Mouse (Mus musculus) embryonic facial prominence, embryonic 13.5 days (tissue): ENCODE measurements around the gene Tha1. TPM values are rescaled to one million over a fixed set of nuclear protein-coding genes. Genes with fewer than 3 reads are reported as not detected.

Experiments
- ATAC-seq: fragments of 200-750 bp; cut with Nextera tagmentation; 2 replicates; pipeline ENCODE4 v1.8.0; 2017; ENCODE audit warnings: low read depth; ENCODE audit not compliant: insufficient number of reproducible peaks, insufficient read depth, low FRiP score, low TSS enrichment
- H3K27ac ChIP-seq: fragments of 300-500 bp; sonication (generic); 2 replicates; pipeline ENCODE4 v1.5.1; 2015; ENCODE audit warnings: moderate library complexity, mild to moderate bottlenecking, inconsistent platforms
- H3K27me3 ChIP-seq: fragments of 300-500 bp; sonication (generic); 2 replicates; pipeline ENCODE4 v1.6.1; 2015; ENCODE audit warnings: mild to moderate bottlenecking, inconsistent platforms
- H3K36me3 ChIP-seq: fragments of 300-500 bp; sonication (generic); 2 replicates; pipeline ENCODE4 v1.6.1; 2015; ENCODE audit warnings: mild to moderate bottlenecking, inconsistent platforms
- H3K4me1 ChIP-seq: fragments of 300-500 bp; sonication (generic); 2 replicates; pipeline ENCODE4 v1.6.1; 2015; ENCODE audit warnings: inconsistent platforms
- H3K4me2 ChIP-seq: fragments of 300-500 bp; sonication (generic); 2 replicates; pipeline ENCODE4 v1.6.1; 2015; ENCODE audit warnings: moderate library complexity, mild to moderate bottlenecking, inconsistent platforms
- H3K4me3 ChIP-seq: fragments of 300-500 bp; sonication (generic); 2 replicates; pipeline ENCODE4 v1.5.1; 2015; ENCODE audit warnings: mild to moderate bottlenecking, inconsistent platforms
- H3K9ac ChIP-seq: fragments of 300-500 bp; sonication (generic); 2 replicates; pipeline ENCODE4 v1.6.1; 2015; ENCODE audit warnings: mild to moderate bottlenecking, inconsistent platforms
- H3K9me3 ChIP-seq: fragments of 300-500 bp; sonication (generic); 2 replicates; pipeline ENCODE4 v1.6.1; 2016; ENCODE audit warnings: inconsistent platforms
- WGBS: fragments of 180-500 bp; shearing (Covaris S2); methylation state at CpG from one replicate; pipeline ENCODE4 v1.1.7; 2015; ENCODE audit warnings: mixed read lengths; 5-methylcytosine and 5-hydroxymethylcytosine counted together
- polyA plus RNA-seq: library from polyadenylated mRNA; unstranded; fragments of >200 nt; fragmentation: Nextera tagmentation; extraction: Ambion mirVana; gene quantifications from 2 replicates; pipeline ENCODE4 v1.2.1, GENCODE M21; 2015

The Tha1 gene
- polyA plus RNA-seq, 1 experiment from 2014 or later: 2.7 TPM

DNA sequence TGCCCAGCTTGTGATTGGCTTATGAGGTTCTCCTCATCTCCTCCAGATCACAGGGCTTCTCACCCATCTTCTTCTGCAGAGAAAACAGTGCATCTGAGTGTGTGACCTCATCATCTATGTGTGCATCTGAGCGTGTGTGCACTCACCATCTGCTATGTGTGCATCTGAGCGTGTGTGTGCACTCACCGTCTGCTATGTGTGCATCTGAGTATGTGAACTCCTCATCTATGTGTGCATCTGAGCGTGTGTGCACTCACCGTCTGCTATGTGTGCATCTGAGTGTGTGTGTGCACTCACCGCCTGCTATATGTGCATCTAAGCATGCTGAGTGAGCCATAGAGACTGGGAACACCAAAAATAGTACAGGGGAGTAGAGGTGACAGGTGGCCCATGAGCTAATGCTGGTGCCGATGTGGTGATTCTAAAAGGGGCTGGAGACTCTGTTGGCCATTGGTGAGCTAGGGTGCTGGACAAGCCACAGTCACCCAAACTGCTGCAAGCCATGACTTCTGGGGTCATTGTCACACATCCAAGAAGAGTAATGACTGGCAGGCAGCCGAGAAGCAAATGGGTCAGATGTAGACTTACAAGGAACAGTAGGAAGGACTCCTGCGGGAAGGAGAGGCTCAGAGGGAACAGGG lies 7.2 kb upstream of the Tha1 start:
- no peak for ATAC-seq
- H3K4me3 ChIP-seq: no peak overlapping the region
- 89% methylated on average over 9 of the region's 9 CpGs for WGBS
- no peaks in the 10 kb centered on the region for H3K9me3 ChIP-seq
- no peak overlapping the region for H3K27ac ChIP-seq
- no peaks in the 10 kb centered on the region for H3K36me3 ChIP-seq
- H3K4me1 ChIP-seq: peaks cover 39% of the 10 kb centered on the region
- no peak overlapping the region for H3K9ac ChIP-seq
- no peak overlapping the region for H3K4me2 ChIP-seq
- peaks cover 4% of the 10 kb centered on the region; the same call in 1 of the 2 replicates for H3K27me3 ChIP-seq

DNA sequence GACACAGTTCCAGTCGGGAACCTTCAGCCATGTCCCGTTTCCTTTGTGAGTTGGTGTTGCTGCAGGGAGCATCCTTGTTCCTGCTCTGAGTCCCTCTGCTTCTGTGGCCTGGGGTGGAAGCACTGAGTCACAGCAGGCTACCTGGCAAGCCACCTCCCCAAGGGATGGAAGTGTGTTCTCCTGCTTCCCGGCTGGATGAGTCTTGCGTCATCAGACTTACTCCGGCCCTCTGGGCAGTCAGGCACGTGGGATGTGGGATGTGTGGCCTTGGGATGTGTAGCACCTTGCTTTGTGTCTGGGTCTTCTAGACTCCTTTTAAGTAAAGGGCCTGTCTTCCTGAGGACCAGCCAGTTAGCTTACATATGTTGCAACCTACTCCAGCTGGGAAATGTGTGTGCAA lies 6.4 kb upstream of the Tha1 start:
- H3K27me3 ChIP-seq: peaks cover 4% of the 10 kb centered on the region; the same call in 1 of the 2 replicates
- 69% methylated on average over 6 of the region's 6 CpGs for WGBS
- H3K36me3 ChIP-seq: no peaks in the 10 kb centered on the region
- H3K4me3 ChIP-seq: no peak overlapping the region
- ATAC-seq: no peak
- H3K27ac ChIP-seq: no peak overlapping the region
- no peak overlapping the region for H3K9ac ChIP-seq
- no peak overlapping the region for H3K4me2 ChIP-seq
- H3K9me3 ChIP-seq: no peaks in the 10 kb centered on the region
- H3K4me1 ChIP-seq: peaks cover 39% of the 10 kb centered on the region

DNA sequence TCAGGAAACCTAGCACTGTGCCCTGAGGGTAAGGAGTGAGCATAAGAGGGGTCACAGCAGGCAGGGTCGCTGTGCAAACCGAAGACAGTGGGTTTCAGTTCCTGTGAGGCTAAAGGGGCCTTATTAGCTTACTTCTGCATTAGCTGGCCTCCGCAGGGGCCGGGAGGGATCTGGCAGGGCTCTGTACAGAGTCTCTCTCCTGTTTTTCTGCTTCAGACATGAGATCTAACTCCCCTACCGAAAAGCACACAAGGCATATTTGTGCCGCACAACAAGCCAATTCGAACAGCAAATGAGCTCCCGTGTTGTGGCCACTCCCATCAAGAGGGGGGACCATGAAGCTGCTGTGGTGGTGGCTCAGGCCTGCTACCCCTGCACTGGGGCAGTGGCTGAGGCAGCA lies 5.6 kb upstream of the Tha1 start:
- H3K27me3 ChIP-seq: peaks cover 4% of the 10 kb centered on the region; the same call in 1 of the 2 replicates
- 8% methylated on average over 8 of the region's 8 CpGs for WGBS
- H3K4me1 ChIP-seq: peaks cover 38% of the 10 kb centered on the region
- ATAC-seq: no peak
- H3K9ac ChIP-seq: no peak overlapping the region
- H3K4me2 ChIP-seq: peak overlapping the region; percentile 40
- no peaks in the 10 kb centered on the region for H3K9me3 ChIP-seq
- peak overlapping the region; percentile 51 for H3K27ac ChIP-seq
- no peaks in the 10 kb centered on the region for H3K36me3 ChIP-seq
- no peak overlapping the region for H3K4me3 ChIP-seq

DNA sequence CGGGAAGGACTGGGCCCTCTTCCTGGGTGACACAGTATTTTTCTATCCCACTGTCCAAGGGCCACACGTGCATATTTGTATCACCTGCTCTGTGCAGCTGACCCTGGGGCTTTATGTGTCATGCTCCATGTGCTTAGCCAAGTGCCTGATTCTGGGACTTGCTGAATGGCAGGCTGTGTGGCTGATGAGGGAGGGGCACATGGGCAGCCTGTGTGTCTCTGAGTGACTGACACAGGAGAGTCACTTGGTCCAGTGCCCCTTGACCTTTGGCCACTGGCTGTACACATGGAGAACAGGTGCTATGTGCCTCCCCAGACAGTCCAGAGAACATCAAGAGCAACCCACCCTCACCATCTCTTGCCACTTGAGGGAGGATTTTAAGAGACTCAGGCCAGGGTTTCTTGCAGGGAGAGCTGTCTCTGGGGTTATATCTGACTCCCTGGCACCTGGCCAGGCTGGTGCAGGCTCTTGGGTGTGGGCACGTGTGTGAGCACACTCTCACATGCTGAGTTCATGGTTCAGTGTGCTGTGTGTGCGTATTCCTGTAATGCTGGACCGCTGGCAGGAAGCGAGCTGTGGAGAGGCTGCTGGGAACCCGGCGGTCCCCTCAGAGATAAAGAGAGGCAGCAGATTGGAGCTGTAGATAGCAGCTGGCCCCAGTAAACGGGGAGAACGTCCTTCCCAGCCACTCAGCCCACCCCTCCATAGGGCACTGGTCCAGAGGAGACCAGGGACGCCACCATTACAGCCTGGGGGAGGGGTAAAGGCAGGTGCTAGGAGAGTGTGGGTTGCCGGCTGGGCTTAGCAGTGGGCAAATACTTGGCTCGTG lies 4.8 kb upstream of the Tha1 start:
- H3K9ac ChIP-seq: peak overlapping the region; percentile 40; the same call in 1 of the 2 replicates
- peaks cover 36% of the 10 kb centered on the region for H3K4me1 ChIP-seq
- no peak for ATAC-seq
- WGBS: 21% methylated on average over 13 of the region's 13 CpGs
- no peak overlapping the region for H3K4me3 ChIP-seq
- peak overlapping the region; percentile 51; the same call in 1 of the 2 replicates for H3K27ac ChIP-seq
- peak overlapping the region; percentile 40 for H3K4me2 ChIP-seq
- peaks cover 4% of the 10 kb centered on the region; the same call in 1 of the 2 replicates for H3K27me3 ChIP-seq
- H3K36me3 ChIP-seq: no peaks in the 10 kb centered on the region
- H3K9me3 ChIP-seq: no peaks in the 10 kb centered on the region

DNA sequence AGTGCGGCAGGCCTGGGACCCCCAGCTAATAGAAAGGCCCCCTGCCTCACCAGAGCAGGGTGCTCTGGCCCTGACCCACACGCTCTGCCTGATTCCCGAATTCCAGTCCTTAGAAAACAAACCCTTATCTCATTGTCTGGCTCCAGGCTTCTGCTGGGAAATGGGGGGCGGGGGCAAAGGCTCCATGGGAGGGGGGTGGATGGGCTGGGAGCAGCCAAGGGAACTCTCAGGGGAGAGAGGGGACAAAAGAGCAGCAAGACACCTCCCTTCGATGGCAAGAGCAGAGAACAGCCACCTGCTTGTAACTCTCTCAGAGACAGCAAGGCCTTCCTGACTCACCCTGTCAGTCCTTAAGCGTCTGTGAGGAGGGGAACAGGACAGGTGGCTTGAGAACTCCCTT lies 2.4 kb upstream of the Tha1 start:
- WGBS: 25% methylated on average over 6 of the region's 6 CpGs
- no peak for ATAC-seq
- Histone ChIP-seq H3K4me1 (peaks cover 33% of the 10 kb centered on the region), H3K9me3 (no peaks in the 10 kb centered on the region), H3K36me3 (no peaks in the 10 kb centered on the region), H3K27me3 (peaks cover 4% of the 10 kb centered on the region; the same call in 1 of the 2 replicates), H3K4me2 (no peak overlapping the region), H3K9ac (0 out of 2 replicates have a peak overlapping the region, but pooled peaks have one; percentile 12), H3K27ac (no peak overlapping the region), H3K4me3 (no peak overlapping the region)

DNA sequence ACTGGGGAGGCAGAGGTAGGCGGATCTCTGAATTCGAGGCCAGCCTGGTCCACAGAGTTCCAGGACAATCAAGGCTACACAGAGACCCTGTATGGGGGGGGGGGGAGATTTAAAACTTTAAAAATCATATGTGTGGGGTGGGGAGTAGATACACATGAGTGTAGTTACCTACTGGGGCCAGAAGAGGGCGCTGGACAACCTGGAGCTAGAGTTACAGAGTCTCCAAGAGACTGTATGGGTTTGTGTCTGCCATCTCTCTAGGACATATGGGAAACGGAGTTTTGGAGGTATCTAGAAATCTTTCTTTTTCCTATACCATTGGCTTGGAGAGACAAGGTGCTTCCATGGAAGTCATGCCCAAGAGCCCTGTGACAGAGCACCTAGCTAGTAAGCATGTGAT lies 1.1 kb upstream of the Tha1 start:
- 50% methylated on average over 4 of the region's 4 CpGs for WGBS
- Histone ChIP-seq H3K4me2 (no peak overlapping the region), H3K9me3 (no peaks in the 10 kb centered on the region), H3K36me3 (no peaks in the 10 kb centered on the region), H3K9ac (no peak overlapping the region), H3K27me3 (no peaks in the 10 kb centered on the region; the same call in 1 of the 2 replicates), H3K4me1 (peaks cover 34% of the 10 kb centered on the region), H3K27ac (no peak overlapping the region), H3K4me3 (no peak overlapping the region)
- no peak for ATAC-seq

DNA sequence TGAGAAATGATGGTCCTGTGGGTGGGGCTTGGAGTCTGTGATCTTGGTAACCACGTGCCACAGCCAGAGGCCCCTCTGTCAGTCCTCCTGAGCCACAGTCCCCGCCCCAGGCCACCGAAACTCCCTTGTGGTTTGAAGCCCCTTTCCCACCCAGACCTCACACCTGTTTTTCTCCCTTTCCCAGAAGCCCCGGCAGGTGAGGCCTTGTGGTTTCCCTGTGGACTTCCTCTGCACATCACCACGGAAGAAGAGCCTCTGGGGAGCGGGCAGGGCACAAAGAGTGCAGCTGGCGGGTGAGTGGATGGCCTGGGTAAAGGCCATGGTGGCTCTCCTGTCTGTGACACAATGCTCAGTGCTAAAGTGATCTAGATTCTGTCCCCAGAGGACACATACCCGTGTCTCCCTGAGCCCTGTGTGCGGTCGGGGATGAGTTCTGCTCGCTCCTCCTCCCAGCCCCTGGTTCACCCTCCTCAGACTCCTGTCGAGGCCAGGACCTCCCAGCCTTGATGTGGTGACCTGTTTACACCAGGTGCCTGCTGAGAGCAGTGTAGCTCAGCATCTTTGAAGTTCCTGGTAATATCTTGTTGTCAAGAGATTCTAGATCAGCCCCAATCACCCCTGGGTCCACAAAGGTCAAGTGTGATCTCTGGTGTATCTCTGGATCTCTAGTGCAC lies 1.2 kb downstream of the Tha1 start:
- H3K4me1 ChIP-seq: peaks cover 19% of the 10 kb centered on the region
- H3K27me3 ChIP-seq: no peaks in the 10 kb centered on the region; the same call in 1 of the 2 replicates
- no peaks in the 10 kb centered on the region for H3K9me3 ChIP-seq
- no peaks in the 10 kb centered on the region for H3K36me3 ChIP-seq
- H3K4me3 ChIP-seq: no peak overlapping the region
- H3K4me2 ChIP-seq: peak overlapping the region; percentile 92; the same call in 1 of the 2 replicates
- no peak for ATAC-seq
- 57% methylated on average over 12 of the region's 12 CpGs for WGBS
- H3K9ac ChIP-seq: no peak overlapping the region
- H3K27ac ChIP-seq: no peak overlapping the region

DNA sequence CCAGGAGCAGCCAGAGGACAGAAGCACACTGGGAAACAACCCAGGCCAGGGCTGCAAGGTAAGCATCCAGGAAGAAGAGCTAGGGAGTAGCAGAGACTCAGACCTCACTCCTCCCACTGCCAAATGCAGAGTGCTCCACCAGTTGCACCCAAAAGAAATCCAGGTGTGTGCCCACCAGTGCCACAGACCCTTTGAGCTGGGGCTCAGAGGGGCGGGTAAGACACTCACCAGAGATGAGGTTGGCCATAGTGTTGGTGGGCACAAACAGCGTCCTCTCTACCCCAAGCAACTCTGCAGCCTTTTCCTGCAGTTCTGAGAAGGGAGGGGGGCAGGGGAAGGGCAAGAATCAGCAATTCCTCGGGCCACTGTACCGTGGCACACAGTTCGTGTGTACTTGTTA lies 1.9 kb downstream of the Tha1 start:
- WGBS: 64% methylated on average over 5 of the region's 5 CpGs
- peaks cover 20% of the 10 kb centered on the region for H3K4me1 ChIP-seq

DNA sequence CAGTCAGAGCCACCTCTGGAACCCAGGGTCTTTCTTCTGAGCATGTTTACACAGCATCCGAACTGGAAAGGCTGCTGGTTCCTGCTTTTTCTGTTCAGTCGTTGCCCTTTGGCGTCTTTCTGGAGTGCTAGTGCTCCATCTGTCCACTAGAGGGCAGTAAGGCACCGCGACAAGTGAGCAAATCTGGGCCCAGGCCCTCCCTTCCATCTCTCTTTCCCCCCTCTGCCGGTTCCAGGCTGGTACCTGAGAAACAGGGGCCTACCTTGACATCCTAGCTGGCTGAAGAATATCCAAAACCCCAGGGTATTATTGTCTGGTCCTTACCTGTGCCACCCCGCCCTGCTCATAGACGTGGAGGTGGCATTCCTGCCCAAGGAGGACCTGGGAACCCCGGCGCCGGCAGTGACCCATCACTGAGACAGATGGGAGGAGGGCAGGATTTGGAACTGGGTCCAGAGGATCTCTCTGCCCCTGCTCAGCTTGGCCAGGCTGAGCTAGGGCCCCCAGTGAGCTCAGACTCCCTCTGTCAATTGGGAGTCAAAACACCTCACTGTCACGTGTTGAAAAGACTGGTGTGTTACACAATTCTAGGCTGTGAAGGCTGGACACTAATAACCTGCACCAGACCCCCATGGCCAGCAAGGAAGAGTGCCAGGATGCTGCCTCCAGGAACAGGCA lies 2.5 kb downstream of the Tha1 start:
- H3K9me3 ChIP-seq: no peaks in the 10 kb centered on the region
- no peak overlapping the region for H3K4me3 ChIP-seq
- H3K36me3 ChIP-seq: no peaks in the 10 kb centered on the region
- no peak for ATAC-seq
- H3K4me2 ChIP-seq: peak overlapping the region; percentile 27
- 0 out of 2 replicates have a peak overlapping the region, but pooled peaks have one; percentile 40 for H3K9ac ChIP-seq
- H3K4me1 ChIP-seq: peaks cover 26% of the 10 kb centered on the region
- 33% methylated on average over 12 of the region's 12 CpGs for WGBS
- H3K27me3 ChIP-seq: no peaks in the 10 kb centered on the region; the same call in 1 of the 2 replicates
- no peak overlapping the region for H3K27ac ChIP-seq

More for the DNA sequence above, 1.9 kb downstream of the Tha1 start:
- no peak overlapping the region for H3K9ac ChIP-seq
- no peaks in the 10 kb centered on the region; the same call in 1 of the 2 replicates for H3K27me3 ChIP-seq
- no peak overlapping the region for H3K27ac ChIP-seq
- H3K9me3 ChIP-seq: no peaks in the 10 kb centered on the region
- no peak overlapping the region for H3K4me3 ChIP-seq
- no peak overlapping the region for H3K4me2 ChIP-seq
- ATAC-seq: no peak
- H3K36me3 ChIP-seq: no peaks in the 10 kb centered on the region

DNA sequence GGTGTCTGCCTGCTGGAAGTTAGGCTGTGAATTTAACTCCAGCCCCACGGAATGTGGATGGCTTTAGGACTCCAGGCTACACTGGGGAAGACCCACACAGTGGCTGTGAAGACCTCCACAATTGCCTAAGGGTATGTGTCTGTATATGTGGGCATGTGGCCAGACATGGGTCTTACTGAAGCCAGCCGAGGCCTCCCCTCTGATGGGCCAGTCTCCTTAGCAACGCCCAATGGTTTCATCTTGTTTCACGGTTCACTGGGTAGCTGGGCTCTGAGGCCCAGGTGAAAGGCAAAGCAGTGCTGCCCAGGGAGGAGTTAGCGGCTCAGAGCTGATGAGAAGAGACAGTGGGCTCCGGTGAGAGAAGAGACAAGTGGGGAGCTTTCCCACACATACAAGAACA lies 7.3 kb downstream of the Tha1 start:
- no peak for ATAC-seq
- no peak overlapping the region; the same call in 1 of the 2 replicates for H3K27ac ChIP-seq
- H3K9me3 ChIP-seq: no peaks in the 10 kb centered on the region
- H3K4me1 ChIP-seq: peaks cover 17% of the 10 kb centered on the region
- H3K4me2 ChIP-seq: no peak overlapping the region
- H3K9ac ChIP-seq: peak overlapping the region; percentile 36; the same call in 1 of the 2 replicates
- H3K4me3 ChIP-seq: no peak overlapping the region
- H3K27me3 ChIP-seq: peaks cover 31% of the 10 kb centered on the region
- H3K36me3 ChIP-seq: no peaks in the 10 kb centered on the region
- 18% methylated on average over 6 of the region's 6 CpGs for WGBS

DNA sequence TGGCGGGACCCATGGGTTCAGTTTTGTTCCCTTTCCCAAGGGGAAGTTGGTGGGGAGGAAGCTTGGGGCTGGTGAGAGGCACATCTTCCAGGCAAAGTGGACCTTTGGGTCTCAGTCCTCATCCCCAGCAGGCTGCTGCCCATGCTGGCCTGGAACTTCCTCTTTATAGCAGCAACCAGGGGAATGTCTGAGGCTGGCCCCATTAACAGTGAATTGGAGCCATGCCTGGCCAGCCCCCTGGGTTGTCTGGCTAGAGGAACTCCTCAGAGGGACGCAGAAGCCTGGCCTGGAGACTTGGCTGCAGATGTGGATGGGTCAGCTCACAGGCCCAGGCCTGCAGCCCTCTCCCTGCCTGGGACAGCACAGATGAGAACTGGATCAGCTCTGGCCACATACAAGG lies 8.5 kb downstream of the Tha1 start:
- Histone ChIP-seq H3K27me3 (peaks cover 43% of the 10 kb centered on the region), H3K4me3 (no peak overlapping the region), H3K9me3 (no peaks in the 10 kb centered on the region), H3K4me2 (no peak overlapping the region), H3K4me1 (peaks cover 22% of the 10 kb centered on the region), H3K36me3 (no peaks in the 10 kb centered on the region), H3K9ac (0 out of 2 replicates have a peak overlapping the region, but pooled peaks have one; percentile 27), H3K27ac (no peak overlapping the region)
- ATAC-seq: no peak
- 69% methylated on average over 2 of the region's 2 CpGs for WGBS
